Mouse (Mus musculus): ENCODE data around the gene Sde2. TPM values are rescaled to one million over a fixed set of nuclear protein-coding genes. Genes with fewer than 3 reads are reported as not detected.

Gene Sde2
- polyA plus RNA-seq, 1 experiment from 2014 or later, result 32.1 TPM

Other genes with a start within 250 kb of the Sde2 start
- 9.5 and 11.8 TPM in 2 replicates for gene Lin9, start 210.0 kb upstream of the Sde2 start, polyA plus RNA-seq (2015; fragmentation: Nextera tagmentation; extraction: Ambion mirVana)
- 0.15 and 0.32 TPM in 2 replicates for gene Mixl1, start 154.1 kb upstream of the Sde2 start, polyA plus RNA-seq (2015; fragmentation: Nextera tagmentation; extraction: Ambion mirVana)
- 22.4 and 23.9 TPM in 2 replicates for gene Acbd3, start 125.1 kb upstream of the Sde2 start, polyA plus RNA-seq (2015; fragmentation: Nextera tagmentation; extraction: Ambion mirVana)
- 2,888 and 3,200 TPM in 2 replicates for gene H3f3a, start 37.2 kb upstream of the Sde2 start, polyA plus RNA-seq (2015; fragmentation: Nextera tagmentation; extraction: Ambion mirVana)
- gene Lefty2, start 42.0 kb downstream of the Sde2 start, polyA plus RNA-seq (2015; fragmentation: Nextera tagmentation; extraction: Ambion mirVana), result 4.7 and 5.0 TPM in 2 replicates
- 68.3 and 71.7 TPM in 2 replicates for gene Pycr2, start 53.2 kb downstream of the Sde2 start, polyA plus RNA-seq (2015; fragmentation: Nextera tagmentation; extraction: Ambion mirVana)
- gene Lefty1, start 83.9 kb downstream of the Sde2 start, polyA plus RNA-seq (2015; fragmentation: Nextera tagmentation; extraction: Ambion mirVana), result 0.26 TPM in 1 of 2 replicates, not detected in the other
- gene Tmem63a, start 91.2 kb downstream of the Sde2 start, polyA plus RNA-seq (2015; fragmentation: Nextera tagmentation; extraction: Ambion mirVana), result 1.2 and 1.3 TPM in 2 replicates
- 5.7 and 8.2 TPM in 2 replicates for gene Ephx1, start 169.8 kb downstream of the Sde2 start, polyA plus RNA-seq (2015; fragmentation: Nextera tagmentation; extraction: Ambion mirVana)
- gene 9130409I23Rik, start 200.1 kb downstream of the Sde2 start, polyA plus RNA-seq (2015; fragmentation: Nextera tagmentation; extraction: Ambion mirVana), result 0.17 TPM in 1 of 2 replicates, not detected in the other

Data from midbrain, embryonic 16.5 days (tissue).